Mouse (Mus musculus) liver, embryonic 14.5 days (tissue): ENCODE measurements around the gene Fuca2. TPM values are rescaled to one million over a fixed set of nuclear protein-coding genes. Genes with fewer than 3 reads are reported as not detected.

ENCODE experiments used
- ATAC-seq: fragments of 200-750 bp; cut with Nextera tagmentation; 2 replicates; pipeline ENCODE4 v1.8.0; 2017; ENCODE audit warnings: moderate number of reproducible peaks, mild to moderate bottlenecking, moderate library complexity; ENCODE audit not compliant: insufficient read depth
- DNase-seq, 3 experiments: peaks; one replicate each; pipeline ENCODE4 v3.0.0-alpha.2; 2012 to 2013; ENCODE audit warnings: low read depth in 3 of 3, low spot score in 3 of 3
- H3K27ac ChIP-seq: fragments of 300-500 bp; sonication (generic); 2 replicates; pipeline ENCODE4 v1.5.1; 2014; ENCODE audit warnings: moderate library complexity, mild to moderate bottlenecking, control low read depth, inconsistent platforms
- H3K27me3 ChIP-seq: fragments of 300-500 bp; sonication (generic); 2 replicates; pipeline ENCODE4 v1.6.1; 2014; ENCODE audit warnings: mild to moderate bottlenecking, low read length, moderate library complexity; ENCODE audit not compliant: control insufficient read depth, insufficient read depth
- H3K36me3 ChIP-seq: fragments of 300-500 bp; sonication (generic); replicated peaks from 2 replicates; pipeline ENCODE4 v1.6.1; 2014; ENCODE audit warnings: low read depth; ENCODE audit not compliant: control insufficient read depth, insufficient read depth
- H3K4me1 ChIP-seq, 2 experiments: fragments of 200-500 bp in 1 of 2; fragments of 300-500 bp in 1 of 2; sonication (generic) in 1 of 2; replicated peaks; 2 replicates each; pipeline ENCODE4 v1.6.1; 2012 to 2014; ENCODE audit warnings: antibody characterized with exemption in 1 of 2, inconsistent platforms in 1 of 2, low read length in 1 of 2; ENCODE audit not compliant: control insufficient read depth in 2 of 2, insufficient read depth in 2 of 2
- H3K4me2 ChIP-seq: fragments of 300-500 bp; sonication (generic); 2 replicates; pipeline ENCODE4 v1.6.1; 2014; ENCODE audit warnings: low read depth, mild to moderate bottlenecking, control low read depth, moderate library complexity
- H3K4me3 ChIP-seq, 2 experiments: fragments of 200-500 bp in 1 of 2; fragments of 300-500 bp in 1 of 2; sonication (generic) in 1 of 2; 2 replicates each; pipeline ENCODE4 v1.5.1; 2012 to 2014; ENCODE audit warnings: low read depth in 2 of 2, low read length in 2 of 2, mild to moderate bottlenecking in 2 of 2, control low read depth in 1 of 2, inconsistent platforms in 1 of 2, moderate library complexity in 1 of 2; ENCODE audit not compliant: insufficient read depth in 1 of 2
- H3K9ac ChIP-seq: fragments of 300-500 bp; sonication (generic); replicated peaks from 2 replicates; pipeline ENCODE4 v1.6.1; 2014; ENCODE audit warnings: mild to moderate bottlenecking, control low read depth, moderate library complexity
- H3K9me3 ChIP-seq: fragments of 300-500 bp; sonication (generic); 2 replicates; pipeline ENCODE4 v1.6.1; 2016; ENCODE audit warnings: low read length, mixed read lengths; ENCODE audit not compliant: control insufficient read depth
- CTCF ChIP-seq: IDR thresholded peaks from 2 replicates; pipeline ENCODE4 v1.5.1; 2016; ENCODE audit warnings: antibody characterized with exemption, low read depth, control low read depth
- EP300 ChIP-seq: IDR thresholded peaks from 2 replicates; pipeline ENCODE4 v1.6.1; 2016; ENCODE audit warnings: antibody characterized with exemption, low read depth
- WGBS: fragments of 180-500 bp; shearing (Covaris S2); extraction: QIAGEN DNeasy Blood & Tissue Kit; methylation state at CpG from one replicate; pipeline ENCODE4 v1.1.7; 2014; ENCODE audit not compliant: insufficient replicate concordance; 5-methylcytosine and 5-hydroxymethylcytosine counted together
- polyA plus RNA-seq, 2 experiments: library from polyadenylated mRNA; depleted of rRNA in 1 of 2; stranded (reverse) in 1 of 2; unstranded in 1 of 2; fragments of >200 nt; fragmentation: Nextera tagmentation in 1 of 2; extraction: Ambion mirVana in 1 of 2; gene quantifications; 2 replicates each; pipeline versions ENCODE4 v1.2.1 to v1.2.3; 2012 to 2014

The Fuca2 gene
- polyA plus RNA-seq, 2 experiments: 23.9 to 66.7 TPM

DNA sequence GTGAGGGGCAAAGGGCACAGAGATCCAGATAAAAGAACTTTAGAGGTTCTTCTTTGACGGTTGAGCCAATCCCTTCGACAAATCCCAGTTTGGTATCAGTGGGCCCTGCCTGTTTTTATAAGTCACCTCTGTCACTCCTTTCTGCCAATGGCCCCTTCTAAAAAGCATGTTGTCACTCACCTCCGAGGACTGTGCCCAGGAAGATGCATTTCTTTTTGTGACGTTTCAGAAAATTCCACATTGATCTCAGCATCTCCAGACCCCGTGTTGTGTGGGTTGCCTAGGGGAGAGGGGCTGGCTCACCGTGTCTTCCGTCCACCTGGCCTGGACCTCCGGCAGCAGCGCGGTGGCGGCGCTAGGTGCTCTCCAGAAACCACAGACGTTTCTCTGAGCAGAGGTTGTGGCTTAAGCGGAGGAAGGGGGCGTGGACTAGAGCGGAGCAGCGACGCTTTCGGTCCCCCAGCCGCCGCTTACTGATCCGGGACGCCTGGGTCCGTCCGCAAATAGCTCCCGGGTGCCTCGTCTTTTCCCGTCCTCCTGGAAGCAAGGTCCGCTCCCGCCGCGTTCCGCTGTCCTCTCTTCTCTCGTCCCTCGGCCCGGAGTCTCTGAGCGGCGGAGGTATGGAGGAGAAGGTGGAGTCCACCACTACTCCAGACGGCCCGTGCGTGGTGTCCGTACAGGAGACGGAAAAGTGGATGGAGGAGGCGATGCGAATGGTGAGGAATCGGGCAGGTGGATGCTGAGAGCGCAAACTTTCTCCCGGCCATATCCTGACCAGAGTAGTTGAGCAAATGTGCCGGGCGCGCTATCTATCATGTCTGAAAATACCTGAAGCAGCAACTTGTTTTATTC is 53.5 kb downstream of the Fuca2 start, which contains the start of the genes Adat2 and Pex3:
Gene Adat2 (plus strand): TSS at position 249 of the 852 bp plus-strand sequence.
Gene Pex3 (minus strand): TSS at position 497 of the 852 bp plus-strand sequence.
- H3K27me3 ChIP-seq: no peaks in the 10 kb centered on the region
- ATAC-seq: peak; percentile 96

DNA sequence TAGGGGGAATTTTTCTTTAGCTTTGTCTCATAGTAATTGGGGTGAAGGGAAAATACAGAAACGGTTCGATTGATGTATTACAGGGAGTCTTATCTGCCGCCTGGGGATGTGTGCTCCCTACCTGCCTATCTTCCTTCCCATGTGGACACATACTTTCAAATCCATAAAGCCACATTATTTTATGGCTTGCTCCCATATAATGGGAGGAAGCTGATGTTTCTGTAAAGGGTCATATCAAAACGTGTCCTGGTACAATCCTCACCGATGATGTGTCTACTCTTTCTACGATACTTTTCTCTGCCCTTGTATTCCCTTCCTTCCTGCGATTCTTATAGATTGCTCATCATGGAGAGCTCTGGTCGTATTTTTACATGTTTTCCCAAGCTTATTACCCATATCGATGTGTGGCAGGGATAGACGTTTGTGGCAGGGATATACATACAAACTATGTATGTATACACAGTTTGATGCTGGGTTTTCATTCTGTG is 54.2 kb downstream of the Fuca2 start:
- H3K9ac ChIP-seq: peak overlapping the region; percentile 79
- H3K4me2 ChIP-seq: peak overlapping the region; percentile 83
- peak; percentile 54 for ATAC-seq
- H3K27me3 ChIP-seq: no peaks in the 10 kb centered on the region
- WGBS: 19% methylated on average over 10 of the region's 10 CpGs
- peak overlapping the region; percentile 88 to 98 for H3K4me3 ChIP-seq
- peaks cover 0 to 4% of the 10 kb centered on the region in 2 experiments; a peak in 3 of 4 replicates for H3K4me1 ChIP-seq
- no peaks in the 10 kb centered on the region; the same call in 1 of the 2 replicates for H3K36me3 ChIP-seq
- DNase-seq: no peak
- H3K9me3 ChIP-seq: no peaks in the 10 kb centered on the region
- peak overlapping the region; percentile 74 for H3K27ac ChIP-seq
- TF ChIP-seq CTCF: no peak
- no peak for TF ChIP-seq EP300

More for the DNA sequence above, 53.5 kb downstream of the Fuca2 start, which contains the start of the genes Adat2 and Pex3:
- WGBS: under 1% methylated on average over 51 of the region's 51 CpGs
- Histone ChIP-seq H3K36me3 (no peaks in the 10 kb centered on the region), H3K9me3 (no peaks in the 10 kb centered on the region), H3K4me3 (peak within 1 kb of the TSS; percentile 88 to 98), H3K27ac (peak within 1 kb of the TSS; percentile 74), H3K4me2 (peak within 1 kb of the TSS; percentile 83), H3K9ac (peak within 1 kb of the TSS; percentile 79), H3K4me1 (peaks cover 0 to 4% of the 10 kb centered on the region in 2 experiments; a peak in 3 of 4 replicates)
- TF ChIP-seq EP300 (no peak), CTCF (peak; percentile 17; the same call in 1 of the 2 replicates)
- peak; percentile 83 to 86 (median 83) for DNase-seq

DNA sequence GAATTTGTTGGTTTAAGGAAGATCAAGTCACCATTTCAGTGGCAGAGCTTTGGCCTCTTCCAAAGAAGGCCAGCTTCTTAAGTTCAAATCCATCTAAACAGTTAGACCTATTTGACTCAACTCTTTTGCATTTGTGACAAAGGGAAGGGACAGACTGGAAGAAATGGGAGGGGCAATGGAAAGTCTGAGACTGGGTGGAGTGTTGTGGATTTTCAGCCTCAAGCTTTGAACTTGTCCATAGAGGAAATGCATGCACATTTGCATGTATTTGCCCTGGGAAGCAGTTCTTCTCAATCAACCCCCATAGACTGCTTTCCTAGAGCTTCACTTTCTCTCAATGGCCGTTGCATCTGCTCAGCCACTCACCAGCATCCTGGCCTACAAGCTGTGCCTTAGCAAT is 55.0 kb downstream of the Fuca2 start:
- H3K36me3 ChIP-seq: no peaks in the 10 kb centered on the region; the same call in 1 of the 2 replicates
- 72% methylated on average over 1 of the region's 1 CpGs for WGBS
- no peaks in the 10 kb centered on the region for H3K9me3 ChIP-seq
- ATAC-seq (no peak), DNase-seq (no peak)
- no peak overlapping the region for H3K4me3 ChIP-seq
- peak overlapping the region; percentile 83 for H3K4me2 ChIP-seq
- TF ChIP-seq CTCF: no peak
- no peak for TF ChIP-seq EP300
- H3K27ac ChIP-seq: no peak overlapping the region
- H3K27me3 ChIP-seq: no peaks in the 10 kb centered on the region
- no peak overlapping the region; the same call in 1 of the 2 replicates for H3K9ac ChIP-seq
- H3K4me1 ChIP-seq: peaks cover 0 to 6% of the 10 kb centered on the region in 2 experiments; a peak in 3 of 4 replicates

DNA sequence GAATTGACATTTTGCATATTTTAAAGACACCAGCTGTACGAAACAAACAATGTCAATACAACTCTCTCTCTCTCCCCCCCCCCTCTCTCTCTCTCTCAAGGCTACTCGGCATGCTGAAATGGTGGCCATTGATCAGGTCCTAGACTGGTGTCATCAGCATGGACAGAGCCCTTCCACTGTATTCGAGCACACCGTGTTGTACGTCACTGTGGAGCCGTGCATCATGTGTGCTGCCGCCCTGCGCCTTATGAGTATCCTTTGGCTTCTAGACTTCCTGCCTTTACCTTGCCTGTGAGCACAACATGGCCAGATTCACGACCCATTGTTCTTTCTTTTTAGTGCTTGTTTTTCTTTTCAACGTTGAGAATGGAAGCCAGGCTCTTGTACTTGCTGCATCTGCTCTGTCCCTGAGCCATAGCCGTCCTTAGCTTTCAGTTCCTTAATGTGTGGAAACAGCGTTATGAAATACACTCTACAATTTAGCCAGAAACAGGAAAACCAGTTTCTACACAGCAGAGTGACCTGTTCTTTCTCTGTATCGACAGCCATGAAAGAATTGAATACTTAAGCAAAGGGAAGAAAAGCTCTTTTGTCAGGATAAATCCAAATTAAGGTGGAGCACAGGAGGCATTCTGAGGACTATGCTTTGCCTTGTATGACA is 60.8 kb downstream of the Fuca2 start:
- no peak for ATAC-seq
- WGBS: 76% methylated on average over 13 of the region's 13 CpGs

More for the DNA sequence above, 60.8 kb downstream of the Fuca2 start:
- no peaks in the 10 kb centered on the region; the same call in 1 of the 2 replicates for H3K36me3 ChIP-seq
- no peaks in the 10 kb centered on the region for H3K27me3 ChIP-seq
- H3K9me3 ChIP-seq: no peaks in the 10 kb centered on the region
- H3K4me2 ChIP-seq: no peak overlapping the region
- no peak overlapping the region for H3K4me3 ChIP-seq
- no peak for DNase-seq
- no peak overlapping the region for H3K9ac ChIP-seq
- TF ChIP-seq CTCF: no peak
- no peak for TF ChIP-seq EP300
- H3K4me1 ChIP-seq: peaks cover 0 to 2% of the 10 kb centered on the region in 2 experiments; a peak in 1 of 4 replicates
- no peak overlapping the region for H3K27ac ChIP-seq
